Mouse (Mus musculus) ES-E14 (cell line): Measurements from ENCODE around the gene Cacna1d. TPM values are rescaled to one million over a fixed set of nuclear protein-coding genes. Genes with fewer than 3 reads are reported as not detected.

Source experiments
- DNase-seq: peaks from one replicate; pipeline ENCODE4 v3.0.0-alpha.2; 2013; ENCODE audit warnings: low read depth, low spot score
- H3K27ac ChIP-seq: 2 replicates; pipeline ENCODE4 v1.5.1; 2012; ENCODE audit warnings: low read depth, mild to moderate bottlenecking, low read length, moderate library complexity, mixed read lengths; ENCODE audit not compliant: poor library complexity, insufficient read depth, severe bottlenecking
- H3K36me3 ChIP-seq: 2 replicates; pipeline ENCODE4 v1.6.1; 2012; ENCODE audit warnings: mild to moderate bottlenecking, low read length, moderate library complexity, mixed read lengths; ENCODE audit not compliant: control insufficient read depth, poor library complexity, insufficient read depth, severe bottlenecking
- H3K4me1 ChIP-seq, 2 experiments: fragments of 150-350 bp in 1 of 2; sonication (generic) in 1 of 2; 2 replicates each; pipeline ENCODE4 v1.6.1; 2012; ENCODE audit warnings: low read length in 2 of 2, mild to moderate bottlenecking in 1 of 2, mixed read lengths in 1 of 2; ENCODE audit not compliant: control insufficient read depth in 2 of 2, insufficient read depth in 2 of 2, poor library complexity in 1 of 2
- H3K4me3 ChIP-seq, 2 experiments: fragments of 150-350 bp in 1 of 2; sonication (generic) in 1 of 2; 2 replicates each; pipeline ENCODE4 v1.5.1; 2012; ENCODE audit warnings: low read length in 2 of 2, low read depth in 1 of 2, mild to moderate bottlenecking in 1 of 2, mixed read lengths in 1 of 2; ENCODE audit not compliant: insufficient read depth in 1 of 2, poor library complexity in 1 of 2, severe bottlenecking in 1 of 2
- H3K9ac ChIP-seq: 2 replicates; pipeline ENCODE4 v1.6.1; 2012; ENCODE audit warnings: low read depth, mild to moderate bottlenecking, low read length, mixed read lengths; ENCODE audit not compliant: poor library complexity, insufficient read depth, severe bottlenecking
- H3K9me3 ChIP-seq: fragments of 150-350 bp; sonication (generic); 2 replicates; pipeline ENCODE4 v1.6.1; 2012; ENCODE audit warnings: low read depth, mild to moderate bottlenecking, low read length; ENCODE audit not compliant: control insufficient read depth, insufficient read depth
- CHD2 ChIP-seq: IDR thresholded peaks from 2 replicates; pipeline ENCODE4 v1.6.1; 2014; ENCODE audit warnings: mild to moderate bottlenecking, low read depth, low read length, inconsistent platforms
- HCFC1 ChIP-seq: IDR thresholded peaks from 2 replicates; pipeline ENCODE4 v1.6.1; 2012; ENCODE audit warnings: low read length, inconsistent platforms, borderline replicate concordance; ENCODE audit not compliant: insufficient read depth
- MAFK ChIP-seq: IDR thresholded peaks from 2 replicates; pipeline ENCODE4 v1.6.1; 2014; ENCODE audit warnings: mild to moderate bottlenecking, low read depth, low read length, inconsistent platforms; ENCODE audit not compliant: insufficient read depth
- ZC3H11A ChIP-seq: IDR thresholded peaks from 2 replicates; pipeline ENCODE4 v1.6.1; 2012; ENCODE audit warnings: low read depth, mild to moderate bottlenecking, inconsistent platforms, low read length, borderline replicate concordance
- ZNF384 ChIP-seq: IDR thresholded peaks from 2 replicates; pipeline ENCODE4 v1.6.1; 2012; ENCODE audit warnings: low read depth, low read length, inconsistent platforms
- in situ Hi-C, 2 experiments: fragments of 600-800 bp; cut with MboI; formaldehyde crosslinking; loops; one replicate each; pipeline ENCODE4 v1.15.1; 2025; ENCODE audit warnings: low sequenced_read_pairs in 2 of 2, inconsistent platforms in 1 of 2; ENCODE audit not compliant: unreplicated experiment in 2 of 2
- total RNA-seq: library from RNA; depleted of rRNA; stranded (reverse); fragments of 300-350 nt; gene quantifications from 2 replicates; pipeline ENCODE4 v1.2.3, GENCODE M21; 2012

Gene Cacna1d
- total RNA-seq, 1 experiment = 0.36 TPM

DNA sequence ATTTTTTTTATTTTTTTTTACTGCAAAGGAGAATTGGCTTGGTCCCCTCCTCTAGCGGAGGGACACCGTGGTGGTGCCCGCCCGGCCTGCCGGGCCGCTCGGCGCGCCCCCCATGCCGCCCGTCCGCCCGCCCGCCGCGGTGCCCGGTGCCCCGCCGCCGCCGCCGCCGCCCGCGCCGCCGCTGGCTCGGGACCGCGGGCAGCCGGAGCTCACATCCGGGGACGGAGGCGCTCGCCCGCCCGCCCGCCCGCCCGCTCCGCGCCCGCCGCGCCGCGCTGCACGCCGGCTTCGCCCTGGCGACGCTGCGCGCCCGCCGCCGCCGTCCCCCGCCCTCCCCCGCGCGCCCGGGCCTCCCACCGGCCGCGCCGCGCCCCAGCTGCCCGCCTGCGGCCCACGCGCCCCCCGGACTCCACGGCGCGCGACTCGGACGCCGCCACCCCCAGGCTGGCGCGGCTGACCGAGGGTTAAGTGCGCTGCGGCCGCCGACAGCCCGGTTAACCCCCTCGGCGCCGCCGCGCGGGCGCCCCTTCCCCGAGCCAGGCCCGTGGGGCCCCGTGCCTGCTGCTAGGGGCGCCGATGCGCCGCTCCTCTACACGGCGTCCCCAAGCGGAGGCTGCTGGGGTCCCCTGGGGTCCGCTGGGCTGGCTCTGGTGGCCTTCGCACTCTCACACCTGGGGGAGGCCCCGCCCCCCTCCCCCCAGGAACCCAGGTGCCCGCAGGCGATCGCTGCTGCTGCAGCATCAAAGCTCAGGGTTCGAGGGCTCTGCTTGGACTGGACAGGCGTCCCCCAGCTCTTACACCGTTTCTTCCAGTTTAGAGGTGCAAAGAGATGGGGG is 137.7 kb downstream of the Cacna1d start:
- DNase-seq = no peak
- in situ Hi-C loops = no loop called here
- Histone ChIP-seq H3K9ac (peak overlapping the region; percentile 34; the same call in 1 of the 2 replicates), H3K36me3 (no peaks in the 10 kb centered on the region), H3K9me3 (no peaks in the 10 kb centered on the region), H3K4me1 (peaks cover 0 to 4% of the 10 kb centered on the region in 2 experiments; a peak in 1 of 4 replicates), H3K4me3 (peak overlapping the region; percentile 80 to 85), H3K27ac (no peak overlapping the region)
- TF ChIP-seq HCFC1 = no peak
- TF ChIP-seq ZNF384 = no peak
- TF ChIP-seq MAFK = no peak
- TF ChIP-seq ZC3H11A = no peak
- TF ChIP-seq CHD2 = no peak

DNA sequence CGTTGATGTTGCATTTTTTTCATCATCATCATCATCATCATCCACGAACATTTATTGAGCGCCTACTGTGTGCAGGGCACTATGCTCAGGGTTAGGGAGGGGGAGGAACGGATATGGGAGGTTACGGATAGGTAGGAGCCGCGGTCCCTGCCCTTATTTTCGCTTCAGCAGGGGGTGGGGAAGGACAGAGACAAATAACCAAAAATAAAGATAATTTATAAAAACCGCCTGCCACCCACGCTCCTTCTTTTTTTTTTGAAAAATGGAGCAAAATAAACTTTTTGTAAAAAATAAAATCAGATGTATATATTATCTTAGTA is 138.3 kb downstream of the Cacna1d start:
- Histone ChIP-seq H3K27ac (no peak overlapping the region), H3K4me1 (peaks cover 0 to 4% of the 10 kb centered on the region in 2 experiments; a peak in 1 of 4 replicates), H3K36me3 (no peaks in the 10 kb centered on the region), H3K9ac (no peak overlapping the region), H3K9me3 (no peaks in the 10 kb centered on the region), H3K4me3 (peak overlapping the region; percentile 17 to 44; a peak in 3 of 4 replicates)
- in situ Hi-C loops = no loop called here
- no peak for DNase-seq
- TF ChIP-seq MAFK (no peak), ZC3H11A (no peak), HCFC1 (no peak), ZNF384 (no peak), CHD2 (no peak)

- Histone ChIP-seq H3K36me3 (no peaks in the 10 kb centered on the region), H3K4me3 (peak overlapping the region; percentile 17 to 44; a peak in 3 of 4 replicates), H3K9me3 (no peaks in the 10 kb centered on the region), H3K4me1 (peaks cover 0 to 4% of the 10 kb centered on the region in 2 experiments; a peak in 1 of 4 replicates), H3K27ac (no peak overlapping the region), H3K9ac (no peak overlapping the region)
- in situ Hi-C loops = no loop called here
- TF ChIP-seq HCFC1 = no peak
- no peak for TF ChIP-seq ZNF384
- no peak for TF ChIP-seq ZC3H11A
- no peak for TF ChIP-seq MAFK
- TF ChIP-seq CHD2 = no peak
- DNase-seq = no peak
Measured at GRCm38 (mm10) chr14:30352061-30352950, 138.9 kb downstream of the Cacna1d start.

DNA sequence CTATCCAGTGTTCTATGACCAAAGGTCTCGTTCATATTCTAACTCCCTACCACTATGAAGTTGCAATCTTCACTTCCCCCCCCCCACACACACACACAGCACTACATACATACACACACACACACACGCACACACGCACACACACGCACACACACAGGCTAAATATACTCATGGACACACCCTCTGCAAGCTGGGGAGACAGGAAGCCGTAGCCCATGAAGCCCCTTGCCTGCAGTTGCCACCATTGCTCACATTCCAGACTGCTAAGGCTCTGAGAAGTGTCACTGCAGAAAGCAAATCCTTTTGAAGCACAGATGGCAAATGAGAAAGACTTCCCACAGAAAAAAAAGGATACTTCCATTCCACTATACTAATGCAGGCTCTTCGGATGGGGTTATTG is 141.0 kb downstream of the Cacna1d start:
- no peak for DNase-seq
- H3K4me3 ChIP-seq = no peak overlapping the region
- no peak overlapping the region for H3K27ac ChIP-seq
- in situ Hi-C loops = no loop called here
- H3K9ac ChIP-seq = no peak overlapping the region
- H3K4me1 ChIP-seq = peaks cover 0 to 4% of the 10 kb centered on the region in 2 experiments; a peak in 1 of 4 replicates
- H3K9me3 ChIP-seq = no peaks in the 10 kb centered on the region
- TF ChIP-seq MAFK (no peak), CHD2 (no peak), HCFC1 (no peak), ZC3H11A (no peak), ZNF384 (no peak)
- H3K36me3 ChIP-seq = no peaks in the 10 kb centered on the region
